9 mouse cellular contexts compared by ENCODE assay signal in the genomic region with DNA sequence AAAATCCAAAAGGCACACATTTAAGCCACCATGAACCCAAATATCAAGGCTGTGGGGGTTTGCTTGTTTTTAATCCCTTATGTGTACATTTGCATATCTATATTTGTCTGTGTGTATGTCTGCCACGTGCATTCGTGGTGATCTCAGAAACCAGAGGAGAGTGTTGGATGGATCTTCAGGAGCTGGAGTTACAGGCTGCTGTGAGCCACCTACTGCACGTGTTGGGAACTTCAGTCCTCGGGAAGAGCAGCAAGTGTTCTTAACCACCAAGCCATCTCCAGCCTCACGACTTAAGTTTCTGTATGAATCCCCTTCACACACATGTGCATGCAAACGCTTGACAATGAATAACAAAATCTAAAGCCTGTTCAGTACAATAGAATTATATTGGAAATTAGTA. TPM values are rescaled to one million over a fixed set of nuclear protein-coding genes. Genes with fewer than 3 reads are reported as not detected.
A peak's percentile ranks its signal among the peaks of the same experiment; 100 is the strongest.
DNase-seq lines count a peak whose midpoint lies in the region.
"Had no signal": no experiment of that assay in that cellular context is flagged by ENCODE, and none has a peak within 500 bp of the region (broad histone marks: within the 10 kb centered on the region; RNA-seq: fewer than 3 reads in every experiment).

No protein-coding gene starts in this region.

- peak; percentile 43 for DNase-seq in heart, postnatal 4 days
- no peak for DNase-seq in heart, adult 9 months (ENCODE audit: low spot score in 2 of 2)
- DNase-seq in 416B (ENCODE audit: low read depth) (peak; percentile 68), adipocyte (ENCODE audit: low spot score) (peak; percentile 61)
- peak; percentile 50 to 53 for DNase-seq in layer of hippocampus, postnatal 10 days (ENCODE audit: low spot score in 2 of 2)
- DNase-seq in right cerebral cortex, postnatal 36 days (ENCODE audit: low spot score in 2 of 2), result peak; percentile 26 to 52
- DNase-seq in neural tube, embryonic 10.5 days (ENCODE audit: extremely low spot score, low spot score), result no peak
- DNase-seq in adrenal gland, postnatal 4 days (ENCODE audit: low spot score in 2 of 2), result no peak

RNA-seq across cellular contexts. Expression of a gene that starts 7.9 kb away (rescaled TPM):
- total RNA-seq in heart, postnatal 4 days (2021), result not detected
- not detected for total RNA-seq in layer of hippocampus, postnatal 10 days (2021)
- not detected for total RNA-seq in adrenal gland, postnatal 4 days (2021)
- total RNA-seq: heart, adult 18-20 months had no signal

RNA-seq across cellular contexts. Expression of a gene that starts 45.4 kb away (rescaled TPM):
- total RNA-seq in heart, postnatal 4 days (2021), result 10 to 100 TPM; 15.9 to 22.2 TPM
- under 1 TPM; 0.27 to 0.73 TPM for total RNA-seq in layer of hippocampus, postnatal 10 days (2021)
- 1 to 10 TPM; 1.8 to 2.3 TPM for total RNA-seq in adrenal gland, postnatal 4 days (2021)

Comparison
In these comparisons a context has a peak if more than half of its experiments do, and no peak if none do; other contexts are left out.
1. DNase-seq: peak in heart, postnatal 4 days (single experiment), 416B (single experiment), adipocyte (single experiment), layer of hippocampus, postnatal 10 days (2 of 2) and right cerebral cortex, postnatal 36 days (2 of 2); none in heart, adult 9 months (0 of 2), neural tube, embryonic 10.5 days (single experiment) and adrenal gland, postnatal 4 days (0 of 2).
2. RNA of a gene that starts 45.4 kb away (total RNA-seq): 15.9 to 22.2 TPM in heart, postnatal 4 days; 1.8 to 2.3 TPM in adrenal gland, postnatal 4 days and 0.27 to 0.73 TPM in layer of hippocampus, postnatal 10 days; every median in the first group is over 4 times any median in the second.